Mouse (Mus musculus) midbrain, embryonic 13.5 days (tissue): ENCODE measurements at regions not wholly inside any gene's neighbourhood (a gene's known extent, or its start where the extent isn't known, plus 50 kb on each side); places are given as distances from the start of the nearest gene placed in this dataset.

Experiments
- ATAC-seq: fragments of 200-750 bp; cut with Nextera tagmentation; 2 replicates; pipeline ENCODE4 v1.8.0; 2017; ENCODE audit warnings: mild to moderate bottlenecking, moderate TSS enrichment, moderate library complexity
- H3K27ac ChIP-seq: fragments of 300-500 bp; sonication (generic); 2 replicates; pipeline ENCODE4 v1.5.1; 2015; ENCODE audit warnings: inconsistent platforms, mild to moderate bottlenecking, moderate library complexity
- H3K27me3 ChIP-seq: fragments of 300-500 bp; sonication (generic); 2 replicates; pipeline ENCODE4 v1.6.1; 2015; ENCODE audit warnings: mild to moderate bottlenecking, inconsistent platforms
- H3K36me3 ChIP-seq: fragments of 300-500 bp; sonication (generic); 2 replicates; pipeline ENCODE4 v1.6.1; 2015; ENCODE audit warnings: mild to moderate bottlenecking, inconsistent platforms
- H3K4me1 ChIP-seq: fragments of 300-500 bp; sonication (generic); replicated peaks from 2 replicates; pipeline ENCODE4 v1.6.1; 2015; ENCODE audit warnings: inconsistent platforms
- H3K4me2 ChIP-seq: fragments of 300-500 bp; sonication (generic); replicated peaks from 2 replicates; pipeline ENCODE4 v1.6.1; 2015; ENCODE audit warnings: moderate library complexity, mild to moderate bottlenecking, inconsistent platforms
- H3K4me3 ChIP-seq: fragments of 300-500 bp; sonication (generic); replicated peaks from 2 replicates; pipeline ENCODE4 v1.5.1; 2015; ENCODE audit warnings: mild to moderate bottlenecking, inconsistent platforms
- H3K9ac ChIP-seq: fragments of 300-500 bp; sonication (generic); replicated peaks from 2 replicates; pipeline ENCODE4 v1.6.1; 2015; ENCODE audit warnings: mild to moderate bottlenecking, inconsistent platforms
- H3K9me3 ChIP-seq: fragments of 300-500 bp; sonication (generic); 2 replicates; pipeline ENCODE4 v1.6.1; 2016; ENCODE audit warnings: mild to moderate bottlenecking, inconsistent platforms
- WGBS: fragments of 180-500 bp; shearing (Covaris S2); methylation state at CpG from one replicate; pipeline ENCODE4 v1.1.7; 2015; 5-methylcytosine and 5-hydroxymethylcytosine counted together

GRCm38 (mm10) chr3:9128407-9128806, 481.5 kb downstream of the Zfp704 start:
- no peak overlapping the region for H3K9ac ChIP-seq
- H3K9me3 ChIP-seq = no peaks in the 10 kb centered on the region
- H3K27ac ChIP-seq = no peak overlapping the region
- no peaks in the 10 kb centered on the region for H3K4me1 ChIP-seq
- H3K4me2 ChIP-seq = no peak overlapping the region
- H3K27me3 ChIP-seq = no peaks in the 10 kb centered on the region
- ATAC-seq = no peak
- no peaks in the 10 kb centered on the region for H3K36me3 ChIP-seq
- WGBS = 93% methylated on average over 4 of the region's 4 CpGs
- no peak overlapping the region for H3K4me3 ChIP-seq

- no peak overlapping the region for H3K4me2 ChIP-seq
- ATAC-seq = no peak
- H3K27me3 ChIP-seq = no peaks in the 10 kb centered on the region
- WGBS = 67% methylated on average over 5 of the region's 5 CpGs
- H3K9me3 ChIP-seq = no peaks in the 10 kb centered on the region
- H3K36me3 ChIP-seq = no peaks in the 10 kb centered on the region
- H3K4me1 ChIP-seq = no peaks in the 10 kb centered on the region
- H3K27ac ChIP-seq = no peak overlapping the region
- H3K4me3 ChIP-seq = no peak overlapping the region
- H3K9ac ChIP-seq = no peak overlapping the region
Observed at GRCm38 (mm10) chr3:9123079-9123478, 486.8 kb downstream of the Zfp704 start.

GRCm38 (mm10) chr3:9117913-9118312, 492.0 kb downstream of the Zfp704 start:
- H3K4me3 ChIP-seq = no peak overlapping the region
- 84% methylated on average over 3 of the region's 3 CpGs for WGBS
- H3K9me3 ChIP-seq = no peaks in the 10 kb centered on the region
- no peak overlapping the region for H3K4me2 ChIP-seq
- H3K27ac ChIP-seq = no peak overlapping the region
- H3K9ac ChIP-seq = no peak overlapping the region
- no peak for ATAC-seq
- H3K4me1 ChIP-seq = no peaks in the 10 kb centered on the region
- H3K36me3 ChIP-seq = no peaks in the 10 kb centered on the region
- no peaks in the 10 kb centered on the region for H3K27me3 ChIP-seq

GRCm38 (mm10) chr3:9113410-9113809, 496.5 kb downstream of the Zfp704 start:
- Histone ChIP-seq H3K9ac (no peak overlapping the region), H3K4me1 (no peaks in the 10 kb centered on the region), H3K4me2 (no peak overlapping the region), H3K27me3 (no peaks in the 10 kb centered on the region), H3K36me3 (no peaks in the 10 kb centered on the region), H3K27ac (no peak overlapping the region), H3K4me3 (no peak overlapping the region), H3K9me3 (no peaks in the 10 kb centered on the region)
- no peak for ATAC-seq
- 89% methylated on average over 5 of the region's 5 CpGs for WGBS

- Histone ChIP-seq H3K4me3 (no peak overlapping the region), H3K9ac (no peak overlapping the region), H3K27ac (no peak overlapping the region), H3K4me1 (no peaks in the 10 kb centered on the region), H3K36me3 (no peaks in the 10 kb centered on the region), H3K9me3 (no peaks in the 10 kb centered on the region), H3K27me3 (no peaks in the 10 kb centered on the region), H3K4me2 (no peak overlapping the region)
- 32% methylated on average over 11 of the region's 11 CpGs for WGBS
- no peak for ATAC-seq
Observed at GRCm38 (mm10) chr3:9110741-9111140, 499.1 kb downstream of the Zfp704 start.

GRCm38 (mm10) chr3:9109991-9110390, 499.9 kb downstream of the Zfp704 start:
- no peak overlapping the region for H3K9ac ChIP-seq

GRCm38 (mm10) chr3:9109485-9109884, 500.4 kb downstream of the Zfp704 start:
- WGBS = 90% methylated on average over 5 of the region's 5 CpGs
- Histone ChIP-seq H3K4me1 (no peaks in the 10 kb centered on the region), H3K9me3 (no peaks in the 10 kb centered on the region), H3K27ac (no peak overlapping the region), H3K4me3 (no peak overlapping the region), H3K27me3 (no peaks in the 10 kb centered on the region), H3K9ac (no peak overlapping the region), H3K36me3 (no peaks in the 10 kb centered on the region), H3K4me2 (no peak overlapping the region)
- ATAC-seq = no peak

More at GRCm38 (mm10) chr3:9109991-9110390, 499.9 kb downstream of the Zfp704 start:
- no peak overlapping the region for H3K4me2 ChIP-seq
- no peaks in the 10 kb centered on the region for H3K4me1 ChIP-seq
- H3K27me3 ChIP-seq = no peaks in the 10 kb centered on the region
- WGBS = 35% methylated on average over 8 of the region's 8 CpGs
- ATAC-seq = no peak
- no peaks in the 10 kb centered on the region for H3K9me3 ChIP-seq
- H3K36me3 ChIP-seq = no peaks in the 10 kb centered on the region
- H3K4me3 ChIP-seq = no peak overlapping the region
- no peak overlapping the region for H3K27ac ChIP-seq

GRCm38 (mm10) chr3:9107766-9108410, 502.0 kb downstream of the Zfp704 start:
- Histone ChIP-seq H3K27me3 (no peaks in the 10 kb centered on the region), H3K9ac (no peak overlapping the region), H3K27ac (no peak overlapping the region), H3K4me1 (no peaks in the 10 kb centered on the region), H3K4me3 (no peak overlapping the region), H3K4me2 (no peak overlapping the region), H3K36me3 (no peaks in the 10 kb centered on the region), H3K9me3 (no peaks in the 10 kb centered on the region)
- ATAC-seq = no peak
- WGBS = 59% methylated on average over 15 of the region's 15 CpGs

- Histone ChIP-seq H3K4me3 (no peak overlapping the region), H3K27ac (no peak overlapping the region), H3K27me3 (no peaks in the 10 kb centered on the region), H3K9me3 (no peaks in the 10 kb centered on the region), H3K36me3 (no peaks in the 10 kb centered on the region), H3K9ac (no peak overlapping the region), H3K4me2 (no peak overlapping the region), H3K4me1 (no peaks in the 10 kb centered on the region)
- no peak for ATAC-seq
- 68% methylated on average over 8 of the region's 8 CpGs for WGBS
Observed at GRCm38 (mm10) chr3:9105191-9105926, 504.5 kb downstream of the Zfp704 start.

- 90% methylated on average over 6 of the region's 6 CpGs for WGBS
- ATAC-seq = no peak
- Histone ChIP-seq H3K4me2 (no peak overlapping the region), H3K4me3 (no peak overlapping the region), H3K9ac (no peak overlapping the region), H3K9me3 (no peaks in the 10 kb centered on the region), H3K4me1 (no peaks in the 10 kb centered on the region), H3K27me3 (no peaks in the 10 kb centered on the region), H3K27ac (no peak overlapping the region), H3K36me3 (no peaks in the 10 kb centered on the region)
Observed at GRCm38 (mm10) chr3:9103456-9103855, 506.4 kb downstream of the Zfp704 start.

GRCm38 (mm10) chr3:9101240-9101639, 508.6 kb downstream of the Zfp704 start:
- no peak for ATAC-seq
- Histone ChIP-seq H3K27me3 (no peaks in the 10 kb centered on the region), H3K9ac (no peak overlapping the region), H3K4me1 (no peaks in the 10 kb centered on the region), H3K4me2 (no peak overlapping the region), H3K9me3 (no peaks in the 10 kb centered on the region), H3K36me3 (no peaks in the 10 kb centered on the region), H3K4me3 (no peak overlapping the region), H3K27ac (no peak overlapping the region)
- WGBS = 36% methylated on average over 3 of the region's 3 CpGs

GRCm38 (mm10) chr3:9100761-9101160, 509.1 kb downstream of the Zfp704 start:
- 81% methylated on average over 8 of the region's 8 CpGs for WGBS
- ATAC-seq = no peak
- no peaks in the 10 kb centered on the region for H3K9me3 ChIP-seq
- no peaks in the 10 kb centered on the region for H3K27me3 ChIP-seq
- no peak overlapping the region for H3K27ac ChIP-seq
- H3K9ac ChIP-seq = no peak overlapping the region
- no peak overlapping the region for H3K4me2 ChIP-seq
- H3K36me3 ChIP-seq = no peaks in the 10 kb centered on the region
- no peak overlapping the region for H3K4me3 ChIP-seq
- H3K4me1 ChIP-seq = no peaks in the 10 kb centered on the region

GRCm38 (mm10) chr3:9098441-9098840, 511.4 kb downstream of the Zfp704 start:
- WGBS = 85% methylated on average over 10 of the region's 10 CpGs
- H3K27ac ChIP-seq = no peak overlapping the region
- H3K4me1 ChIP-seq = no peaks in the 10 kb centered on the region
- no peaks in the 10 kb centered on the region for H3K36me3 ChIP-seq
- H3K9me3 ChIP-seq = no peaks in the 10 kb centered on the region
- H3K27me3 ChIP-seq = no peaks in the 10 kb centered on the region
- no peak overlapping the region for H3K9ac ChIP-seq
- ATAC-seq = no peak
- H3K4me3 ChIP-seq = no peak overlapping the region
- no peak overlapping the region for H3K4me2 ChIP-seq
